Mouse (Mus musculus) embryo, embryonic 11.5 days (tissue): Measurements from ENCODE around the gene Ror1.

Experiments
- DNase-seq: peaks from one replicate; pipeline ENCODE4 v3.0.0-alpha.2; 2012; ENCODE audit warnings: low read depth, low spot score

Ror1 gene

DNA sequence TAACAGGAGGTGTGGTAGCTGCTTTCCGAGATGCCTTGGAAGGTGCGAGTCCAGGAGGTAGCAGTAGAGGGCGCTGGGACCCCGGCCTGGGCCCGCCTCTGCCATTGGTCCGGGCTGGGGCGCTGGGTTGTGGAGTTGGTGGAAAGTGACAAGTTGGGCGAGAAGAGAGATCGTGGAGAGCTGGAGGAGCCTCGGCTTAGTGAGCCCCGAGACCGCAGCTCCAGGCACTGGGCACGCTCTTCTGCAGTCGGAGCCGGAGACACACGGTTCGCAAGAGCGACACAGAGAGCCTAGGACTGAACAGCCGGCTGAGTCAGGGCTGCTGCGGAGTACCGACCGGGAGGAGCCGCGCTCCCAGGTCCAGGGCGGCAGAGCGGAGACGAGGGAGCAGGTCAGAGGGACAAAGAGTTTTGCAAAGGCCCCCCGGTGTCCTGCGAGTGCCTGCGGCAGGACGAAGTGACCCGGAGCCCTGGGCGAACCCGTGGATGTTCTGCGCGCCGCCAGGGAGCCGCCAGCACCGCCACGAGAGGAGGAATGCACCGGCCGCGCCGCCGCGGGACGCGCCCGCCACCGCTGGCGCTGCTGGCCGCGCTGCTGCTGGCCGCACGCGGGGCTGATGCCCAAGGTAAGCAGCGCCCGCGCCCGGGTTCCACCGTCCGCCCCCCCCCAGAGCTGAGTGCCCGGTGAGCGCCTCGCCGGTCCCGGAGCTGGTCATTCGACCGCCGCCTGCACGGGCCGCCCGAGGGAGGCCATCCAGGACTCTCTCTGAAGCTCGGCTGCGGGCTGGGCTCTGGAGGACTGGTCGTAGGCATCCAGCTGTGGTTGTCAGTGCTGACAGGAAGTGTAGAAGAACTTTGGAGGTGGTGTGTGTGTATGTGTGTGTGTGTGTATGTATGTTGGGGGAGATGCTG, at the start of gene Ror1:
Ror1 (plus strand) TSS at position 107 of the 911 bp plus-strand sequence.
- DNase-seq, result peak; percentile 80

DNA sequence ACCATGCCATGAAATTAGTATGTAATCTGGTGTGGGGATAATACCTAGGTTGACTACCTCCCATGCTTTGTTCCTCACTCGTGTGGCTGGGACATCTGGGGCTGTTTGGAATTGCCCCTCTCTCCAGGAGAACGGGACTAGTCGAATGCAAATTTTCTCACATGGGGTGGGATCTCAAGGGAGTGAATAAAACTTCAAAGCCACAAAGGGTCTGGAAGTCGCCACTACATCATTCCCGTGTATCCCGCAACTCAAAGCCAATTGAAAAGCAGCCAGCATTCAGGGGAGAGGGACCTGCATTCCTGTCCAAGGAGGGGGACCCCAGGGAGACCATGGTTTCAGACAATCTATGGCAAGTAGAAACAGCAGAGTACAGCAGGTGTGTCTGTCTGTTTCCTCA, 48.5 kb upstream of the Ror1 start:
- DNase-seq, result no peak

DNA sequence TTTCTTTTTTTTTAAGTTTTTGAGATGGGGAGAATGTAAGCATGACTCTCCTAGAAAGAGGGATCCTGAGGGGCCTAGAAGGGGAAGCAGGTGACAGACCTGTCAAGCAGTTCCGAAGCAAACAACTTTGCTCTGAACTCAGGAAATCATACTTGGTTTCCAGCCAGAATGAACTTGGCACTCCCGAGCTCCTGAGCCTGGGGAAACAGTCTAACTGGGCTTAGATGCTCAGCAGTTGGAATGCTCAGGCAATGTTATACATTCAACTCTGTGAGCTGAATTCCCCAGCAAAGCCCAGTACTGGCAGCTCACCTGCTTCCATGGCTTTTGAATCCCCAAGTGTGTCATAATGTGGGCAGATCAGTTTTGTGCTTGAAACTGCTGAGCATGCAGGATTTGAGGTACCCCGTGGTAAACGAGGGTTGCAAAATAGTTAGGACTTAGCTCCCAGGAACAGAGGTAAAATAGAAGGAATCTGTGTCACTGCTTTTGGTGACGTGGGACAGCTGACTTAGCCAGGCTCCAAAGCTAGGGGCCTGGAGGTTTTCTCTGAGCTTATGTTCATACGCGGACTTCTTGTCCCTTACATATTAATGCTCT, 47.1 kb upstream of the Ror1 start:
- no peak for DNase-seq

DNA sequence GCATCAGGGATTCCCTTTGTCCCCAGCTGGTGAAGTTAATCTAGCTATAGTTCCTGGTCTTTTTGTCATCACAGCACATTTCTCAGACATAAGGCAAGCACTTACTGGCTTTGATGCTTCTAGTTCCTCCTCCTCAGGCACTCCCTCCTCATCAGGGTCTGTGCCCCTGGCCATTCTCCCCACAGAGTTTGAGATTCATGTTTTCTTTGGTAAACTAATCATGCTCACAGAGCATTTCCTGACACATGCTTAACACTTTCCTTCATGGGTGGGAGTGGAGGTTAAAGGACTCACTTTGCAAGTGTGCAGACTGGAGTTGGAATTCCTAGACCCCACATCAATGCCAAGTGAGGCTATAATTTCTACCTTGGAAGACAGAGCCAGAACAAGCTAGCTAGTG, 43.8 kb upstream of the Ror1 start:
- DNase-seq, result no peak

DNA sequence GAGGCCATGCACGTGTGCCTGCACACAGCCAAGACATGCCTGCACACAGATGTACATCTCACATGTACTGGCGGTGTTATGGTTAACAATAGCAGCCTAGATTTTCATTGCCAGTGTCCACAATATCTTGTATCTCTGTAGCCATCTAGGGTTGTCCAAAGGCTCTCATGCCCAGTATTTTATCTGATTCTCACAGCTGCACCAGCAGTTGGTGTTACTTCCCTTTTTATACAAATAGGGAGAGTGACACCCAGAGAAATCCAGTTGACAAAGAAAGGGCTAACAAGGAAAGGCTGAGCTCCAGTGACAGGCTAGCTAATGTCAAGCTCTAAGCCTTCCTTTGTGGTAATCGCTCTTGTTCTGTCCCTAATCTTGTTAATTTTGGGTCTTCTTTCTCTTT, 43.3 kb upstream of the Ror1 start:
- no peak for DNase-seq

DNA sequence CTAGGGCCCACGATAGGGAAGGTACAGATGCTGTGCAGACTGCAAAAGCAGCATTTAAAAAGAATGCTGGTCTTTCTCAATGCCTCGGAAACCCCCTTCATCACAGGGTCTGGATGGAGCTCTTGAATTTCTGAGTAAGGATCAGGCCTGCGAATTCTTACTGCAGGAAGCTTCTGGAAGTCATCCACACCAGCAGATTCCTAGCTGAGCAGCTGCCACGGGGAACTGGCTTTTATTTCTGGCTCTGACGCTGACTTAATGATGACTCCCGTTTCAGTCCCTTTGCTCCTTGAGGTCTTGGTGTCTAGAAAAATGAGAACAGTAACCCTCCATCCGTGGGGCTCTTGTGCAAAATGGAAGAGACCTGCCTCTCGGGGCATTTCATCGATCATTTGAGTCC, 39.5 kb upstream of the Ror1 start:
- DNase-seq, result no peak

DNA sequence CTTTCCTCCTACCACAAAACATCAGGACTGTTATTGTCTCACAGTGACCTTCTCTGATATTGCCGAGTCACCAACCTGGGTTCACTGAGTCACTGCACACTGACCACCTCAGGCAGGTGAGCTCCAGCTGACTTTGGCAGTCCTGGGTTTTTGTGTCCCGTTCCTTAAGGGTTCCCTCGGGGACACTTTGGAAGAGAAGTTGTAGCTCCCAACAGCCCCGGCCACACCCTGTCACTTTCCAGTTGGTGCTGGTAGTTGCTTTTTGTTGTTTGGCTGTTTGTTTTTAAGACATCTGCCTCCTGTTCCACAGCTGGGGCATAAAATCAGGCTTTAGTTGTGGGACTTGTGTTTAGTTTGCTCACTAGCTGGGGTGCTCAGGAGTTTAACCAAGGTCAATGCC, 39.1 kb upstream of the Ror1 start:
- DNase-seq, result no peak

DNA sequence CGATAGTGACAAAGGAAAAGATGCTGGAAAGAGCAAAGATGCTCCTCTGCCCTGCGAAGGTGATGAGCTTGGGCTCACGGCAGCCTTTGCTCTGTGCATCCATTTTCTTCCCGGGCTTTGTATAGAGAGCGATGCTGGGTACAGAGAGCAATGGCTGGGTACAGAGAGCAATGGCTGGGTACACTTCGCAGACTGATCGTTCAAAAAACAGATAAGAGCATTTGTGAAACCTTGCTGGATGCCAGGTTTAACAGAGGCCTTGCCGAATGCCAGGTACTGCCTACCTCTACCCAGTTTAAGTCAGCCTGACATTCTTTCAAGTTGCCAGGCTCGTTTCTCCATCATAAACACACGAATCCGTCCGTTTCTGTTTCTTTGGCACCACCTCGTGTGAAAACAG, 38.2 kb upstream of the Ror1 start:
- no peak for DNase-seq

- DNase-seq, result no peak
These were observed 37.0 kb upstream of the Ror1 start for GRCm38 (mm10) chr4:100058631-100059030.

DNA sequence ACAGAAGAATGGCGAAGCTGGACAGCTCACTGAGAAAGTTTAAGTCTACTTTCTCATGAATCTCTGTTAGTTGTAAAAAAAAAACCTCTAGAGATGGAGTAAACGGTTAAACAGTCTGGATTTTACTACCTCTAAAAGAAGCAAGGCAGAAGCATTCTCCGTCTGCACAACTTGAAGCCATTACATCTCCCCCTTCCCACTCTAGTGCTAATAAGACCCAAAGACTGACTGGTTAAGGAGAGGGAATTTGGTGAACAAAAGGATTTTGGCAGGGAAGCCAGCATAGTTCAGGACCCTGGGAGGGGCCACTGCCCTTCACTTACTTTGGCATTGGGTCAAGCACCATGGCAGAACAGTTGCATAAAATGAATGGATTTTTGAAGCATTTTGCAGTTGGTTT, 35.8 kb upstream of the Ror1 start:
- DNase-seq, result no peak

DNA sequence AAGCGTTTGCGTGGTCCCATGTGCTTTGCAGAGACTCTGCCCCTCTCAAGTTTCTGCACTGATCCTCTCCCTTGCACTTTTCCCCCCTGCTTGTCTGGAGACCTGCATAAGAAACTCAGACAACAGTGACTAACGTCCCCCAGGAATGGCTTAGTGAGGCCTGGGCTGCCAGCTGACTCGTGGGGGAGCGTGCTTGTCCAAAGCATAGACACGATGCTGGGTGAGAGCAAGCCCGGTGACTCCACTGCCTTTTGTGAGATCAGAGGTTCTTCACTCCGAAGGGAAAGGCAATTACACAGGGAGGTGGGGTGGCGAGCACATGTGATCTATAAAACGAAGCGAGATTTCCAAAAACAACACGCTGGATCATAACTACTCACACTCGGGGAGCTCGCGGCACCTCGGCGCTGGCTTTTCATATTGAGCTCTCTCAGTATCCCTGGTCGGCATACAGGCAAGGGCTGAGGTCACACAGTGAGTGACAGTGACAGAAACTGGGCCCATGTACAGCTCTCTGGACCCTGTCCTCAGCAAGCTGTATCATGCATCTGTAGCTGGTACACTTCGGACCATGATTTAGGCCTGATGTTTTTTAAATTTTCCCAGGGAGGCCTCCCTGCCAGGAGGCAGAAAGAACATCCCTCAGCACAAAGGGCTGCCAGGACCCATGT, 34.1 kb upstream of the Ror1 start:
- no peak for DNase-seq

- DNase-seq, result no peak
These were observed 29.9 kb upstream of the Ror1 start for GRCm38 (mm10) chr4:100065686-100066085.

- DNase-seq, result no peak
These were observed 25.5 kb upstream of the Ror1 start for GRCm38 (mm10) chr4:100070101-100070500.

DNA sequence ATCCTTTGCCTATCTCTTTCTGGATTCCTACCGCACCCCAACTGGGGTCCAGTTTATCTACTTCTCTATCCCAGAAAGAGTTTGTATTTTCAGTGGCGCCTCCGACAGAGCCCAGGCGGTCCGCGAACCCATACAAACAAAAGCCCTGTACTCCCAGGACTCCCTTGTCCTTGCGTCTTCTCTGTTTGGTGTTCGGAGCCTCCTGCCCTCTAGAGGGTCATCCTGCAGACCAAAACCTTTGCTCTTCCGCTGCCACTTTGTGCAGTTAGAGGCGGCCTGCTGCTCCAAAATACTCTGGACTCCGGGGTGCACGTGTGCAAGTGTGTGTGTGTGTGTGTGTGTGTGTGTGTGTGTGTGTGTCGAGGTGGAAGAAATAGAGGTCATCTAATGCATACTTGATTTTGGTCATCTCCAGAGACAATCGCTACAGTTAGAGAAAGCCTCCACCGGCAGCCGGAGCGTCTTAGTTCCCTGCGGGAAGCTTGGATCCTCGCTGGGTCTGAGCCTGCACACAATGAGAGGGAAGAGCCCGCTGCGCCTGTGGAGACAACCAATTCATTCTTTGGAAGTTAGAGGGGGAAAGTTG, 1.1 kb downstream of the Ror1 start:
- no peak for DNase-seq

DNA sequence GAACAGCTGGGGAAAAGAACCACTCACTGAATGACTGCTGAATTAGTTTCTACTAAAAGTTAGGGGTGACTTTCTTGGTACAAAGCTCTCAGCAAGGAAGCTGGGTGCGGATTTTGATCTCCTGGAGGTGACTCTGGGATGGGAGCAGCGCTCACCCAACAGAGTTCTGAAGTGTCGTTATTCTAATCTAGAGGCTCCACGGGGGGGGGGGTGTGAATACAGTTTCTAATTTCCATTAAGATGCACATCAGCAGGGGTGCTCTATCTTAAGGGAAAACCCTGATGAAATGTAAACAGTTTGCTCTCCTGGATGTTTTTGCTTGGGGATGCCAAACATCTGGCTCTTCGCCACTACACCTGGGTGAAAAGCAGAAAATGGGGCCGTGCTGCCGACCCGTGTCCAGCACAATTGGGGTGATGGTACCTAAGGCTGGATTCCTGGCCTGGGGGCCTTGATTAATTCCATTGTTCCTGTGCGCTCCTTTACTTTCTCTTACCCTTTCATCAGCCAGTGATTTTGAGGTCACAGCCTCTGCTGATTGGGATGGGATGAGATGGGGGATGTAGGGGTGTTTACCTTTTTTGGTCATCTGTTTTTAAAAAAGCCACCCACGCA, 1.9 kb downstream of the Ror1 start:
- DNase-seq, result no peak

DNA sequence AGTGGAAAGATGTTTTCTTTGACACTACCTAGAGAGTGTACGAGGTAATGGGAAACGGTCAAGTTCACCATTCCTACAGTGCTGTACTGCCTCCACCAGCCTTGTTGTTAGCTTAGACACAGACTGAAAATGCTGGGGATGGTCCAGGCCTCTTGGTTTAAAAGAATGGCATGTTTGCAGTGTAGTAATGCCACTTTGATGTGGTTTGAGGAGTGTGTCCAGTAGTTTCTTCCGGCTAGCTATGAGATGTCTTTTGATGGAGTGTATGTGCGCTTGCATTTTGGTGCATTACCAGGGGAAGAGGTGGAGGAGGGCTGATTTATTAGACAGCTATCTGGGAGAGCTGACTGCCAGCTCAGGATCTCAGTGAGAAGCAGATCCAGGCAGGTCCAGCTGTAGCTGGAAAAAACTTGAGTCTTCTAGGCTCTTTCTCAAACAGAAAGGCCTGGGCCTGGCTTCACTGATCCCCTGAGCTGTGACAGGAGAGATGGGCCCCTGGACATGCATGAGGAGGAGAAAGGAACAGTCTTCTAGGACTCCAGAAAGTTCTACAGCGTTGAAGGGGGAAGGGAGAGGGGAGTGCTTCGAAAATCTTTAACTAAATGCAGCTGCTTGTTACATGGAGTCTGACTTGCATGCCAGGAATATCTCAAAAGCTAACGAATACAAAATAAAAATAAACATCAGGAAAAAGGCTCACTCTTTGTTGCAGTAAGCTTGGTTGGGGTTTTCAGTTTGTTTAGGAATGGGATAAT, 5.7 kb downstream of the Ror1 start:
- DNase-seq, result no peak

DNA sequence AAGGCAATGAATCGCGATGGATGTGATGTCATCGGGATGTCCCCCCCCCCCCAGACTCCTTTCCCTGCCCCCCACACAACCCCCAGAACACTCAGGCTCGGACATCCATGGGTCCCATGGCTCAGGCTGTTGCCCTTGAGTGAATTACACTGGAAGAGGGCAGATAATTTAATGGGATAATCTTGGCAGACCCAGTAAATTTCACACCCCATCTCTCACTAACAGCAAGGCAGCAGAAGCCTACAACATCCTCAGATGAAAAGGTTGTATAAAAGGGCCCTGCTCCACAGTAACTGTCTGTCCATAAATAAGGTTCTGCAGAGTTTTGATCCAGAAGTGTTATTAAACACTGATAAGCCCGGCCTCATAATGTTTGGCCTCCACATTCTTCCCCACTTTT, 6.3 kb downstream of the Ror1 start:
- DNase-seq, result no peak

GRCm38 (mm10) chr4:100104241-100104640, 8.7 kb downstream of the Ror1 start:
- no peak for DNase-seq

DNA sequence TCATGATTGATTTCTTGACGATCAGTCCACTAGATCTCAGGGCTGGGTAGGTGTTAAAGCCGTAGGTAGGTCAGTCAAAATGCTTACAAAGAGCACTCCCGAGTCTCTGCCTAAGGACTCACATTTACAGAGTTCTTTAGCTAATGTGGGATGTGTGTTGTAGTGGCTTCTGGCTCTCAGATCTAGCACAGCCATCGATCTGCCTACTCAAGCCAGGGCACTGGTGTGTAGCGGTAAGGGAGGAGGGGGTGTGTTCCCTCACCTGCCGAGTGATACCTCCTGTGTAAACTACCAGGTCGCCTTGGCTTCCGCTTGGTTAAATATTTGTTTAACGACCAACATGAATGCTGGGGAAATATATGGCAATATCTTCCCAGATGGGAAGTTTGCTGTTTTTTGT, 12.0 kb downstream of the Ror1 start:
- DNase-seq, result no peak

DNA sequence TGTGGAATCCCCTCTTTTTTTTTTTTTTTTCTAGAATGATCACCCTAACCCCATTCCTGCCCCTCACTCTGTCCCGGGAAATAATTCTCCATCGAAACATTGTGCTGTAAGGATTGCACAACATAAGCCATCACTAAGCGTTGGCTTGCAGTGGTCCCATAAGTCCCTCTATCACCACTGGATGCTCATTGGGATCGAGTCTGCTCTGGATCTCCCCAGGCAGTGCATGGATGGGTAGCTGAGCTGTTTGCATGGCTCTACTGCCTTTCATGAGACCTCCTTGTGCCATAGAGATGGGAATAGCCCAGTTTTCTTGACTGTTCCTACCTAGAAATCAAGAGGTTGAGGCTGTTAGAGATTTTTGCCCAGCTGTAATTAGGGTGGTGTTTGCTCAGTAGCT, 13.0 kb downstream of the Ror1 start:
- no peak for DNase-seq

DNA sequence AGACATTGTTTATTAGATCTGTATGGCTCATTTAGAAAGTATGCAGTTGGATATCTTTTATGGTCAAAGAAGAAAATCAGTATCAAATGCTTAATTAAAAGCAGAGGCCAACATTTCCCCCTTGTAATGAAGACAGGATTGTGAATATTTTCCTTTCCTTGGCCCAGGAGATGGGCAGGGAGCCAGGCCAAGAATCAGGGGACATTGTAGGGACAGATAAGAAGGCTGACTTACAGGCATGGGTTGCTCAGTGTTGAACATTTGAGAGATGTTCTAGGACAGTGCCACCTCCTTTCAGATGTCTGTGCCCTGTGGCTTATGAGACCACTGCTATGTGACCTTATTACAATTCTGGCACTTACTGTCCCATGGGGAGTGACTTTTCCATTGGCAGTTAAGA, 18.6 kb downstream of the Ror1 start:
- no peak for DNase-seq
